Mouse (Mus musculus): ENCODE data around the gene Lyg1. TPM values are rescaled to one million over a fixed set of nuclear protein-coding genes. Genes with fewer than 3 reads are reported as not detected.

Lyg1 gene
- polyA plus RNA-seq (2015; fragmentation: Nextera tagmentation; extraction: Ambion mirVana): 0.43 TPM in 1 of 2 replicates, not detected in the other

DNA sequence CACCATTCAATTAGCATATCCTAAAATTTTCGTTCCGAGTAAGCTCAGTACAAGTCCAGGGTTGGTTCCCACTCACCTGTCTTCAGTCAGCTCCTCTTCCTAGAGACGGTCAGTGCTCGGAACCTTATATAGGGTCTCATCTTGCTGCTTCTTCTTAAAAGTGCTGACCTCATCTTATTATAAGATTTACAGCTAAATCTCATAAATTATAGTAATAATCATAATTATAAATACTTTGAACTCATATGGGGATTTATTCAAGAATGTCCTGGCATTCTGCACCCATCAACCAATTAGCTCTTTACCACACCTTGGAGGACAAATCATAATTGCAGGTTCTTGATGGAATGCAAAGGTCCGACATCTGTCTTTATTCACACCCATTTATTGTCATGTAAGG is at the start of gene Lyg1:
Gene Lyg1 (minus strand): TSS at position 101 of the 400 bp plus-strand sequence.
- Histone ChIP-seq H3K9me3 (replicated peaks) (no peaks in the 10 kb centered on the region), H3K4me1 (no peaks in the 10 kb centered on the region), H3K27me3 (no peaks in the 10 kb centered on the region), H3K4me2 (replicated peaks) (no peak within 1 kb of the TSS), H3K27ac (replicated peaks) (no peak within 1 kb of the TSS), H3K36me3 (no peaks in the 10 kb centered on the region), H3K9ac (no peak within 1 kb of the TSS), H3K4me3 (replicated peaks) (no peak within 1 kb of the TSS)
- ATAC-seq (ENCODE audit: insufficient number of reproducible peaks, low FRiP score, low TSS enrichment, low read depth): no peak
- 72% methylated on average over 5 of the region's 5 CpGs for WGBS

DNA sequence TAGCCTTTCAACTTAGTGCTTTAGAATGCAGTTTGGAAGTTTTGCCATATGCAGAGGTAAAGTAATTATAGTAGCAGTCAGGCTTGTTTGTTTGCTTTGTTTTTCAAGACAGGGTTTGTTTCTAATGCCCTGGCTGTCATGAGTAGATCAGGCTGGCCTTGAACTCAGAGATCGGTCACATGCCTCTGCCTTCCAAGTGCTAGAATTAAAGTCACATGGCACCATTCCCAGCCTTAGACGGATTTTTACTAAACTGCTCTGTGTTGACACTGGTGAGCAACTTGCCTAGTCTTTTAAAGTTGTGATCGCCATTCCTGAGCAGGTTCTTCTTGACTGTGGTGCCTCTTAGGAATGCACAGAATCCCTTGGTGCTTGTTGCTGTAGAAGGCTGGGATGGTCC is 49.2 kb upstream of the Lyg1 start:
- 65% methylated on average over 3 of the region's 3 CpGs for WGBS
- no peak overlapping the region for H3K4me3 ChIP-seq (replicated peaks)
- H3K9ac ChIP-seq: no peak overlapping the region
- no peaks in the 10 kb centered on the region for H3K36me3 ChIP-seq
- H3K27ac ChIP-seq (replicated peaks): no peak overlapping the region
- ATAC-seq (ENCODE audit: insufficient number of reproducible peaks, low FRiP score, low TSS enrichment, low read depth): no peak
- no peaks in the 10 kb centered on the region for H3K27me3 ChIP-seq
- no peaks in the 10 kb centered on the region for H3K9me3 ChIP-seq (replicated peaks)
- H3K4me1 ChIP-seq: no peaks in the 10 kb centered on the region
- no peak overlapping the region for H3K4me2 ChIP-seq (replicated peaks)

DNA sequence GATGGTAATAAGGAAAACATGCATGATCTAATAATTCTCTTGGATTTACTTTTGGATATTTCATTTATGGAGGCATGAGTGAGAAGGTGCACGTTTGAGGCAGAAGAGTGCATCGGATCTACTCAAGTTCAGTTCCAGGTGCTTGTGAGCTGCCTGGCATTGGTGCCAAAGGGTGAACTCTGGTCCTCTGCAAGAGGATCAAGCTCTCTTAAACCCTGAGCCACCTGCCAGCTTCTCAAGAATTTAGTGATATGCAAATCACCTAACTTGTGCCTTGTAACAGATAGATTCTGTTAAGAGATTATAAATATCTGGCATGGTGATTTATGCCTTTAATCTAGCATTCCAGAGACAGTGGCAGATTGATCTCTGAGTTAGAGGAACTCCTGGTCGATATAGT is 45.5 kb upstream of the Lyg1 start:
- H3K27me3 ChIP-seq: no peaks in the 10 kb centered on the region
- ATAC-seq (ENCODE audit: insufficient number of reproducible peaks, low FRiP score, low TSS enrichment, low read depth): no peak
- no peaks in the 10 kb centered on the region for H3K36me3 ChIP-seq
- no peak overlapping the region for H3K4me3 ChIP-seq (replicated peaks)
- no peak overlapping the region for H3K27ac ChIP-seq (replicated peaks)
- H3K4me2 ChIP-seq (replicated peaks): no peak overlapping the region
- peaks cover 11% of the 10 kb centered on the region for H3K4me1 ChIP-seq
- WGBS: 83% methylated on average over 3 of the region's 3 CpGs
- H3K9me3 ChIP-seq (replicated peaks): no peaks in the 10 kb centered on the region
- H3K9ac ChIP-seq: no peak overlapping the region

DNA sequence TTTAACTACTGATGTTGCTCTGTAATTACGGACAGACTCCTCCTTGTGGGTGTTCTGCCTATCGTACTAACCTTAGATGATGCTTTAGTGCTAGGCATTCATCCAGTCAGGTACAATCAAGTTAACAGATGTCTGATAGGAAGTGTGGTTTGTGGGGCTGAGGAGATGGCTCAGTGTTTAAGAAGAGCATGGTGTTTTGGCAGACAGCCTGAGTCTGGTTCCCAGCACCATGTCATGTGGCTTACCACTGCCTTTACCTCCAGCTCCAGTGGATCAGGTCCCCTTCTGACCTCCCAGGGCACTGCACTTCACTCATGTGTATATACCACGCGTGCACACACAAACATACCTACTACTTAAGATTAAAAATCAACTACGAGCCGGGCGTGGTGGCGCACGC is 44.4 kb upstream of the Lyg1 start:
- WGBS: 96% methylated on average over 9 of the region's 9 CpGs
- no peaks in the 10 kb centered on the region for H3K36me3 ChIP-seq

DNA sequence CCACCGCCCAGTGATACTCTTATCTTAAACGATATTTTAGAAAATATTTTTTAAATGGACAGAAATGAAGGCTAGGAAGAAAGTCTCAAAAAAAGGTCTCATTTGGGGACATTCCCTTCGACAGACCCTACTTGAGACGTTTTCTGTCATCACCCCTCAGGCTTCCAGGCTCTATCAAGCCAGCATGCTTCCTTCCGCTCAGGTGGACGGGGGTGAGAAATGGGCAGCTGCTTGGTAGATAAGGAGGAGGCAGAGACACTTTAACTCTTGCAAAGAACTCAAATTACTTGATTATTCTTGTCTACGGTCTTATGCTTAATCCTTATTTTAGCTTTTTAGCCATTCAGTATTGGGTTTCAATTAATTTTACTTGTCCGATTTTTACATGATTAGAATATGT is 43.3 kb upstream of the Lyg1 start:
- ATAC-seq (ENCODE audit: insufficient number of reproducible peaks, low FRiP score, low TSS enrichment, low read depth): no peak
- no peaks in the 10 kb centered on the region for H3K27me3 ChIP-seq
- WGBS: 90% methylated on average over 8 of the region's 8 CpGs

More for the DNA sequence above, 44.4 kb upstream of the Lyg1 start:
- no peak overlapping the region for H3K9ac ChIP-seq
- no peaks in the 10 kb centered on the region for H3K9me3 ChIP-seq (replicated peaks)
- no peak for ATAC-seq (ENCODE audit: insufficient number of reproducible peaks, low FRiP score, low TSS enrichment, low read depth)
- no peaks in the 10 kb centered on the region for H3K27me3 ChIP-seq
- H3K4me3 ChIP-seq (replicated peaks): no peak overlapping the region
- no peak overlapping the region for H3K27ac ChIP-seq (replicated peaks)
- peaks cover 11% of the 10 kb centered on the region for H3K4me1 ChIP-seq
- no peak overlapping the region for H3K4me2 ChIP-seq (replicated peaks)

DNA sequence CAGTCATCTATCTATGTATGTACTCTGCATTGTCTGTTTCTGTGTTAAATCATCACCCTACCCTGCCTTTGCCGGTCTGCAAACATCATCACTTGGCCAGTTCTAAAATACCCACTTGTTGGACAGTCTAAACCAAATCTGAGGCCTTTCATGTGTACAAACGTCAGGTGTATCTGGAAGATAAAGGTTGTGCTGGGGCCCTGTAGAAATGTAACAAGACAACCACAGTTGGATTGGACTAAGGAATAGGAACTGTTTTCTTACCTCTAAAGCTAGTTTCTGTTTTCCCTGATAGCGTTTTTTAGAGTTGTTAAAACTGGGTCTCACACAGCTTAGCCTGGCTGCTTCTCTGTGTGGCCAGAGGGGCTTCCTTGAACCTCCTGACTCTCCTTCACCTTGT is 42.0 kb upstream of the Lyg1 start:
- H3K4me1 ChIP-seq: peaks cover 18% of the 10 kb centered on the region
- peaks cover 10% of the 10 kb centered on the region for H3K36me3 ChIP-seq
- no peak overlapping the region for H3K4me2 ChIP-seq (replicated peaks)
- 72% methylated on average over 3 of the region's 3 CpGs for WGBS
- H3K27me3 ChIP-seq: no peaks in the 10 kb centered on the region
- H3K4me3 ChIP-seq (replicated peaks): no peak overlapping the region
- no peaks in the 10 kb centered on the region for H3K9me3 ChIP-seq (replicated peaks)
- no peak overlapping the region for H3K9ac ChIP-seq
- H3K27ac ChIP-seq (replicated peaks): no peak overlapping the region
- ATAC-seq (ENCODE audit: insufficient number of reproducible peaks, low FRiP score, low TSS enrichment, low read depth): no peak

More for the DNA sequence above, 43.3 kb upstream of the Lyg1 start:
- H3K27ac ChIP-seq (replicated peaks): no peak overlapping the region
- H3K4me1 ChIP-seq: peaks cover 17% of the 10 kb centered on the region
- H3K4me2 ChIP-seq (replicated peaks): no peak overlapping the region
- H3K36me3 ChIP-seq: no peaks in the 10 kb centered on the region
- no peaks in the 10 kb centered on the region for H3K9me3 ChIP-seq (replicated peaks)
- H3K4me3 ChIP-seq (replicated peaks): no peak overlapping the region
- no peak overlapping the region for H3K9ac ChIP-seq

DNA sequence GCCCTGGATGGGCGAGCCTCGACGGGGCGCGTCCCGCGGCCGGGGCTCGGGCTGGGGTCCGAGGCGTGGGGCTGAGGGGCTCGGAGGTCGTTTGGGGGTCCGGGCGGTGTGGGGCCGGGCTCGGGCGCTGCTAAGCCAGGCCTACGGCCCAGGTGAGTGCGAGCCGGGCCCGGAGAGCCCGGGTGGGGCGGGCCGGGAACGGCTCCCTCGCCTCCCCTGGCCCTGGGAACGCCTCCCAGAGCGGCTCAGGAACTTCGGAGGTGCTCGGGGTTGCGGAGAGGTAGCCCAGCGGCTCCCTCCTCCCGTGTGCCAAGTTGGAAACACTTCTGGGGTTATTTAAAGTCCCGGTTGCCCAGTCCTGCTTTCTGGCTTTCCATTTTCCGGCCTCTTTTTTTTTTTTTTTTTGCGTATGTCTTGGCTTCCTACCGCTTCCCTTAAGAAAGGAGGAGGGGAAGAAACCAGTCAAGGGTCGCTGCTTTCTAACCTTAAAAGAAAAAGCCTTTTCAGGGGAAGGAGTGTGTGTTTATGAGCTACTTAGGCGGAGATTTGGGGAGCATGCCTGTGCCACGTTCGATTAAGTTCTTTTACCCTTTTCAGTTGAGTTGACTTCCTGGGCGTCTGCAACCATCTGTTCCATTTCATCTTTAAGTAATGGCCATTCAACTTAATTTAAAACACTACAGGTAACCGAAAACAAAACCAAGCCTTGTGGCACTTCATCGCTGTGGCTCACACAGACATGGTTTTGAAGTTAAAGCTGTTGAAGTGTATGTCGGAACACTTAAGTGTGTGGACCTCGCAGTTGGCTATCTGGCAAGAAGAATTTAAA is 41.0 kb upstream of the Lyg1 start:
- Histone ChIP-seq H3K4me1 (peaks cover 18% of the 10 kb centered on the region), H3K27ac (replicated peaks) (peak overlapping the region; percentile 96), H3K9ac (peak overlapping the region; percentile 91), H3K9me3 (replicated peaks) (no peaks in the 10 kb centered on the region), H3K27me3 (no peaks in the 10 kb centered on the region), H3K4me3 (replicated peaks) (peak overlapping the region; percentile 83), H3K36me3 (peaks cover 20% of the 10 kb centered on the region), H3K4me2 (replicated peaks) (peak overlapping the region; percentile 84)
- peak; percentile 8; the same call in 1 of the 2 replicates for ATAC-seq (ENCODE audit: insufficient number of reproducible peaks, low FRiP score, low TSS enrichment, low read depth)
- WGBS: 3% methylated on average over 34 of the region's 47 CpGs

DNA sequence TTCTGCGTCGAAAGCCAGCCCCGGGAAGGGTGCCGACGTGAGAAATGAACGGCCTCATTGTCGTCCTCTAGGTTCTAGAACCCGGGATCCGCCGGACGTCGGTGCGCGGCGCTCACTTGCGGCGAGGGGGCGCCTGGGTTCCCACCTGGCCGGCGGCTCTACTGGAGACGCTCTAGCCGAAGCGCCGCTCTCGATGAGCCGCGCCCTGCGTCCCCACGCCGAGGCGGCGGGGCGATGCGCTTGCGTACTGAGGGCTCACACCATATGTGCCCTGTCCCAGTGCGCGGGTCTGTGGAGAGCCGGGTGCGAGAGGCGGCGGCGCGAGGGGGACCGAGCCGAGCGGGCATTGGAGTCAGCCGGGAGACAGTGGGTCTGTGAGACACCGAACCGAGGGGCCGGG is 40.3 kb upstream of the Lyg1 start, which contains the start of the genes Txndc9 and Eif5b:
Gene Txndc9 (minus strand): TSS at position 27 of the 400 bp plus-strand sequence.
Gene Eif5b (plus strand): TSS at position 144 of the 400 bp plus-strand sequence.
- ATAC-seq (ENCODE audit: insufficient number of reproducible peaks, low FRiP score, low TSS enrichment, low read depth): peak; percentile 94
- Histone ChIP-seq H3K4me2 (replicated peaks) (peak within 1 kb of the TSS; percentile 84), H3K4me1 (peaks cover 18% of the 10 kb centered on the region), H3K4me3 (replicated peaks) (peak within 1 kb of the TSS; percentile 83), H3K27ac (replicated peaks) (peak within 1 kb of the TSS; percentile 96), H3K27me3 (no peaks in the 10 kb centered on the region), H3K36me3 (peaks cover 27% of the 10 kb centered on the region), H3K9me3 (replicated peaks) (no peaks in the 10 kb centered on the region), H3K9ac (peak within 1 kb of the TSS; percentile 91)
- WGBS: under 1% methylated on average over 50 of the region's 50 CpGs

DNA sequence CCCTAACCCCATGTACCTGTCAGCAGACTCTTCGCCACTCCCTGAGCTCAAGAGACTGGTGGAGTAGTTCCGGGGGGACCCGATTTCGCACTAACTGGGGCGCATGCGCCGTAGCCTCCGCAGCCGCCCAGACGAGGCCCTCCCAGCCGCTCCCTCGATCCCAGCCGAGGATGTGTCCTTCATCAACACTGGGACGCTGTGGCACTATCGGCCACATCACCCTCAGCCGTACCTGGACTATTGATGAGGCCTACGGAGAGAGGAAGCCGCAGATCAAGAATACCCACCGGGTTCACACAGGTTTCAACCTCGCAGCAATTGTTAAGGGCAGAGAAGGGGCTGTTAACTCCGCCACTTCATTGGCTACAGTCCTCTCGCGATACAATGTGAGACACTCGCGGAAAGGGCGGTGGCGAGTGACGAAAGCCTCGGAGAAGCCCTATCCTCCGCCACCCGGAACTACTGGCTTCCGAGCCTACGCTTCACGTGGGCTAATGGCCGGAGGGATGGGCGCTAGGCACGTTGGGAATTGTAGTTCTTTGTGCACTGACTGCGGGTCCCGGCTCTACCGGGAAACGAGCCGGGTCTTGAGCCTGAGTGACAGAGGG is 39.4 kb upstream of the Lyg1 start:
- Histone ChIP-seq H3K9me3 (replicated peaks) (no peaks in the 10 kb centered on the region), H3K27ac (replicated peaks) (peak overlapping the region; percentile 96), H3K27me3 (no peaks in the 10 kb centered on the region), H3K4me3 (replicated peaks) (peak overlapping the region; percentile 83), H3K4me1 (peaks cover 18% of the 10 kb centered on the region), H3K9ac (peak overlapping the region; percentile 68), H3K36me3 (peaks cover 35% of the 10 kb centered on the region), H3K4me2 (replicated peaks) (peak overlapping the region; percentile 84)
- peak; percentile 96 for ATAC-seq (ENCODE audit: insufficient number of reproducible peaks, low FRiP score, low TSS enrichment, low read depth)
- under 1% methylated on average over 42 of the region's 42 CpGs for WGBS

DNA sequence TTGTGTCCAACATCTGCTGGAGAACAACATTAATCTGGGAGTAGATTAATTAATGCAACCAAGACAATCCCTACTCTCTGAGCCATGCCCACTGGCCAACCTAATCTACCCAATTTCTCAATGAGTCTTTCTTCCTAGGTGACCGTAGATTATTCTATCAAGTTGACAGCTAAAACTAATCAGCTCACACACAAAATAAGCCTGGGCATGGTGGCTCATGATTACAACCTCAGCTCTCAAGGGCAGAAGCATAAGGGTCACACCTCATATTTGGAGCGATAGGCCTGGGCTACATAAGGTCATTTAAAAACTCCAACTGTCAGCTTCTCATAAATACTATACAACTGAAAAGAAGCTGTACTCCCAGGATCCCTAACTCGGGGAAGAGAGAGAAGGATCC is 38.7 kb upstream of the Lyg1 start:
- peaks cover 18% of the 10 kb centered on the region for H3K4me1 ChIP-seq
- WGBS: 44% methylated on average over 3 of the region's 3 CpGs
- H3K4me3 ChIP-seq (replicated peaks): peak overlapping the region; percentile 83
- H3K36me3 ChIP-seq: peaks cover 42% of the 10 kb centered on the region
- H3K27ac ChIP-seq (replicated peaks): no peak overlapping the region
- peak overlapping the region; percentile 84 for H3K4me2 ChIP-seq (replicated peaks)
- ATAC-seq (ENCODE audit: insufficient number of reproducible peaks, low FRiP score, low TSS enrichment, low read depth): no peak
- no peaks in the 10 kb centered on the region for H3K9me3 ChIP-seq (replicated peaks)
- no peaks in the 10 kb centered on the region for H3K27me3 ChIP-seq
- peak overlapping the region; percentile 68 for H3K9ac ChIP-seq

DNA sequence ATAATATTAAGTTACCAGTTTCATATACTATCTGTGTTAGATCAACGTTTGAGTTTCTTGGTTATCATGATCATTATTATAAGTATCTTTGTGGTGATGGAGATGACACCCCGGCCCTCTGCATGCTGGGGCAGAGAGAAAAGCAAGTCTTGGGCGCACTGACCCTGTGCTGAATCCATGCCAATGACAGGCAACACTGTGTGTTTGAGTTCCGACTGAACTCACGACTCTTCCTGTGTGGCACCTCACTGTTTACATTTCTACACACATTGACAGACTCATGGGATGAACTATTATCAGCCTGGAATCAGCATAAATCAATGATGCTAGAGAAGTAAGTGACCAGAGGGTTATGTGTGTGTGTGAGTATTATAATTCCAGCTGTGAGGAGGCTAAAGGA is 30.3 kb upstream of the Lyg1 start:
- Histone ChIP-seq H3K27ac (replicated peaks) (no peak overlapping the region), H3K4me2 (replicated peaks) (no peak overlapping the region), H3K9me3 (replicated peaks) (no peaks in the 10 kb centered on the region), H3K4me1 (no peaks in the 10 kb centered on the region), H3K27me3 (no peaks in the 10 kb centered on the region), H3K4me3 (replicated peaks) (no peak overlapping the region), H3K9ac (no peak overlapping the region), H3K36me3 (peaks cover 65% of the 10 kb centered on the region)
- ATAC-seq (ENCODE audit: insufficient number of reproducible peaks, low FRiP score, low TSS enrichment, low read depth): no peak
- WGBS: 92% methylated on average over 5 of the region's 5 CpGs
